Mouse (Mus musculus): ENCODE data around the gene Pdcd7. TPM values are rescaled to one million over a fixed set of nuclear protein-coding genes. Genes with fewer than 3 reads are reported as not detected.

The Pdcd7 gene
- total RNA-seq, 1 experiment = 23.7 TPM

DNA sequence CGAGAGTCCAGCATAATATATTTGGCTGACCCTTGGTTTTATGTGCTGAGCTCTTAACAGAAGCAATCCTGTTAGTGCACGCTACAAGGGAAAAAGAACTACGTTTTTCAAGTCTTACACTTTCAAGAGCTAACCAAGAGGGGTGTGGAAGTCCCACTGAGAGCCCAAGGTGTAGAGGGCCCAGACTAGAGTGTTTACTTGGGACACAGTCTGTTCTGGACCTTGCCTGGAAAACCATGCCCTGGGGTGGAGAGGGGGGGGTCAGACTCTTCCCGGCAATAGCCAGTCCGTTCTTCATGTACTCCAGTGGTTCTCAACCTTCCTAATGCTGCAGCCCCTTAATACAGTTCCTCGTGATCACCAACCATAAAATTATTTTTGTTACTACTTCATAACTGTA, 54.0 kb downstream of the Pdcd7 start:
- Histone ChIP-seq H3K9me3 (ENCODE audit: control insufficient read depth, insufficient read depth, low read depth, low read length) (no peaks in the 10 kb centered on the region), H3K36me3 (ENCODE audit: control insufficient read depth, insufficient read depth, low read length, poor library complexity, severe bottlenecking) (no peaks in the 10 kb centered on the region), H3K4me1 (ENCODE audit: control insufficient read depth in 2 of 2, insufficient read depth in 2 of 2, low read length in 2 of 2, poor library complexity in 1 of 2) (no peaks in the 10 kb centered on the region), H3K9ac (ENCODE audit: insufficient read depth, low read depth, low read length, poor library complexity, severe bottlenecking) (no peak overlapping the region), H3K4me3 (ENCODE audit: insufficient read depth in 1 of 2, low read depth in 1 of 2, low read length in 2 of 2, poor library complexity in 1 of 2, severe bottlenecking in 1 of 2) (no peak overlapping the region), H3K27ac (ENCODE audit: insufficient read depth, low read depth, low read length, poor library complexity, severe bottlenecking) (no peak overlapping the region)
- DNase-seq (ENCODE audit: low read depth, low spot score) = no peak
- TF ChIP-seq ZC3H11A (IDR thresholded peaks at IDR 0.05; ENCODE audit: borderline replicate concordance, low read depth, low read length) (no peak), MAFK (IDR thresholded peaks at IDR 0.05; ENCODE audit: insufficient read depth, low read depth, low read length) (no peak), ZNF384 (IDR thresholded peaks at IDR 0.05; ENCODE audit: low read depth, low read length) (no peak), HCFC1 (IDR thresholded peaks at IDR 0.05; ENCODE audit: borderline replicate concordance, insufficient read depth, low read length) (no peak), CHD2 (IDR thresholded peaks at IDR 0.05; ENCODE audit: low read depth, low read length) (no peak)
- in situ Hi-C loops (cut with MboI; ENCODE audit: low sequenced_read_pairs in 2 of 2, unreplicated experiment in 2 of 2) = no loop called here

DNA sequence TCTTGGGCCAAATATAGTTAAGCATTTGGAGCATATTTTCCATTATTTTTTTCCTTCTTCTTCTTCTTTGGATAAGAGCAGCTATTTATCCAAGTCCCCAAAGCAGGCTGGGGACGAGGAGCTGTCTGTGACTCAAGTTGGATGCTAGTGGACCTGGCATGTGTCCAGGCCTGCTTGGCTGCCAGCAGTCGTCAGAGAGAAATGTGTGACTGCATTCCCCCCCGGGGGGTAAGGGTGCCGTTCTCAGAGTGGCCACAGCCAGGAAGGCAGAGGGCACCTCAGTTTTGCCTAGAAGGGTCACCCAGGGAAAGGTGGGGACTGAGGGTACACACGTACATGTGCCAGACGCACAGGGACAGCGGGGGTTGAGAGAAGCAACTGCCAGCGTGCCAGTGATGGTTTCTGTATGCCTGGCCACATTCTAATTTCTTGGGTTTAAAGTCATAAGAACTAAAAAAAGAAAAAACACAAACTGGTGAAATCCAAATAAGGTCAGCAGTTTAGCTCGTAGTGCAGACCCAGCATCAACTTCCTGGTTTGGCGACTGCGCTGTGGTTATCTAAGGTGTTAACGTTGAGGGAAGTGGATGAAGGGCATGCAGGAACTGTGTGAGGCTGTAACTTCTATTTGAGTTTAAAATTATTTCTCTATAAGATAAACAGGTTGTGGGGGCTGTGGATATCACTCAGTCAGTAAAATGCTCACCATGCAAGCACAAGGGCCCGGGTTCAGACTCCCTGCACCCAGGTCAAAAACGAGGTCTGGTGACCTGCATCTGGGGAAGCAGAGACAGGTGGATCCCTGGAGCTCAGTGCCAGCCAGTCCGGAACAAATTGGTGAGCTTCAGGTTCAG, 58.7 kb downstream of the Pdcd7 start:
- Histone ChIP-seq H3K36me3 (ENCODE audit: control insufficient read depth, insufficient read depth, low read length, poor library complexity, severe bottlenecking) (no peaks in the 10 kb centered on the region), H3K9me3 (ENCODE audit: control insufficient read depth, insufficient read depth, low read depth, low read length) (no peaks in the 10 kb centered on the region), H3K4me1 (ENCODE audit: control insufficient read depth in 2 of 2, insufficient read depth in 2 of 2, low read length in 2 of 2, poor library complexity in 1 of 2) (no peaks in the 10 kb centered on the region), H3K4me3 (ENCODE audit: insufficient read depth in 1 of 2, low read depth in 1 of 2, low read length in 2 of 2, poor library complexity in 1 of 2, severe bottlenecking in 1 of 2) (no peak overlapping the region), H3K27ac (ENCODE audit: insufficient read depth, low read depth, low read length, poor library complexity, severe bottlenecking) (no peak overlapping the region), H3K9ac (ENCODE audit: insufficient read depth, low read depth, low read length, poor library complexity, severe bottlenecking) (no peak overlapping the region)
- no peak for DNase-seq (ENCODE audit: low read depth, low spot score)
- TF ChIP-seq CHD2 (IDR thresholded peaks at IDR 0.05; ENCODE audit: low read depth, low read length) (no peak), ZC3H11A (IDR thresholded peaks at IDR 0.05; ENCODE audit: borderline replicate concordance, low read depth, low read length) (no peak), MAFK (IDR thresholded peaks at IDR 0.05; ENCODE audit: insufficient read depth, low read depth, low read length) (no peak), ZNF384 (IDR thresholded peaks at IDR 0.05; ENCODE audit: low read depth, low read length) (no peak), HCFC1 (IDR thresholded peaks at IDR 0.05; ENCODE audit: borderline replicate concordance, insufficient read depth, low read length) (no peak)
- in situ Hi-C loops (cut with MboI; ENCODE audit: low sequenced_read_pairs in 2 of 2, unreplicated experiment in 2 of 2) = no loop called here

DNA sequence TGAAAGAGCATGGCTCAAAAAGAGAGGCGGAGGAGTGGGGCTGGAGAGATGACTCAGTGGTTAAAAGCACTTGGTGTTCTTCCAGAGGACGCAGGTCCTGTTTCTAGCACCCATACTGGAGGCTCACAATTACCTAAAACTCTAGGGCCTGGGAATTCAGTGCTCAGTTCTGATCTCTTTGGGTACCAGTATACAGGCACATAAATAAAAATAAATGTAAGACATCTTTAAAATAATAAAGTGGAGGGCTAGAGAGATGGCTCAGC, 59.2 kb downstream of the Pdcd7 start:
- no peak for DNase-seq (ENCODE audit: low read depth, low spot score)
- no peaks in the 10 kb centered on the region for H3K4me1 ChIP-seq (ENCODE audit: control insufficient read depth in 2 of 2, insufficient read depth in 2 of 2, low read length in 2 of 2, poor library complexity in 1 of 2)
- no peaks in the 10 kb centered on the region for H3K36me3 ChIP-seq (ENCODE audit: control insufficient read depth, insufficient read depth, low read length, poor library complexity, severe bottlenecking)
- no peak overlapping the region for H3K4me3 ChIP-seq (ENCODE audit: insufficient read depth in 1 of 2, low read depth in 1 of 2, low read length in 2 of 2, poor library complexity in 1 of 2, severe bottlenecking in 1 of 2)
- H3K9ac ChIP-seq (ENCODE audit: insufficient read depth, low read depth, low read length, poor library complexity, severe bottlenecking) = no peak overlapping the region
- no peaks in the 10 kb centered on the region for H3K9me3 ChIP-seq (ENCODE audit: control insufficient read depth, insufficient read depth, low read depth, low read length)
- in situ Hi-C loops (cut with MboI; ENCODE audit: low sequenced_read_pairs in 2 of 2, unreplicated experiment in 2 of 2) = no loop called here
- H3K27ac ChIP-seq (ENCODE audit: insufficient read depth, low read depth, low read length, poor library complexity, severe bottlenecking) = no peak overlapping the region
- TF ChIP-seq HCFC1 (IDR thresholded peaks at IDR 0.05; ENCODE audit: borderline replicate concordance, insufficient read depth, low read length) (no peak), ZNF384 (IDR thresholded peaks at IDR 0.05; ENCODE audit: low read depth, low read length) (no peak), MAFK (IDR thresholded peaks at IDR 0.05; ENCODE audit: insufficient read depth, low read depth, low read length) (no peak), CHD2 (IDR thresholded peaks at IDR 0.05; ENCODE audit: low read depth, low read length) (no peak), ZC3H11A (IDR thresholded peaks at IDR 0.05; ENCODE audit: borderline replicate concordance, low read depth, low read length) (no peak)

DNA sequence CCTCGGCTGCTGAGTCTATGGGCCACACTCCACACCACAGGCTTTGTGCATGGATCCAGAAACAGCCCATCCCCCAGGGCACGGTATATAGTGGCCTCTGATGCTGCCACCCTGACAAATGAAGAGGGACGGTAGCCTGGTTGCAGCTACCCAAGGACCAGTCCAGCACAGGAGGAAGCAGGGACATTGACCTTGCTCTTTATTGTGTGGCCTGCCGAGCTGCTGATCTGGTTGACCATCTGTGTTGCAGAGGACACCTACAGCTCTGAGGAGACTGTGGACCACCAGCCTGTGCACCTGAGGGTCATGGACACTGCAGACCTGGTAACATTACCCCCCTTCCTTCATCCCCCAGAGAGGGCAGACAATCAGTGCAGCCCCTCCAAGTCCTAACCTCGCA, 61.4 kb downstream of the Pdcd7 start:
- no peak for DNase-seq (ENCODE audit: low read depth, low spot score)
- Histone ChIP-seq H3K9me3 (ENCODE audit: control insufficient read depth, insufficient read depth, low read depth, low read length) (no peaks in the 10 kb centered on the region), H3K4me3 (ENCODE audit: insufficient read depth in 1 of 2, low read depth in 1 of 2, low read length in 2 of 2, poor library complexity in 1 of 2, severe bottlenecking in 1 of 2) (no peak overlapping the region), H3K4me1 (ENCODE audit: control insufficient read depth in 2 of 2, insufficient read depth in 2 of 2, low read length in 2 of 2, poor library complexity in 1 of 2) (no peaks in the 10 kb centered on the region), H3K9ac (ENCODE audit: insufficient read depth, low read depth, low read length, poor library complexity, severe bottlenecking) (no peak overlapping the region), H3K36me3 (ENCODE audit: control insufficient read depth, insufficient read depth, low read length, poor library complexity, severe bottlenecking) (no peaks in the 10 kb centered on the region), H3K27ac (ENCODE audit: insufficient read depth, low read depth, low read length, poor library complexity, severe bottlenecking) (no peak overlapping the region)
- in situ Hi-C loops (cut with MboI; ENCODE audit: low sequenced_read_pairs in 2 of 2, unreplicated experiment in 2 of 2) = no loop called here
- no peak for TF ChIP-seq MAFK (IDR thresholded peaks at IDR 0.05; ENCODE audit: insufficient read depth, low read depth, low read length)

DNA sequence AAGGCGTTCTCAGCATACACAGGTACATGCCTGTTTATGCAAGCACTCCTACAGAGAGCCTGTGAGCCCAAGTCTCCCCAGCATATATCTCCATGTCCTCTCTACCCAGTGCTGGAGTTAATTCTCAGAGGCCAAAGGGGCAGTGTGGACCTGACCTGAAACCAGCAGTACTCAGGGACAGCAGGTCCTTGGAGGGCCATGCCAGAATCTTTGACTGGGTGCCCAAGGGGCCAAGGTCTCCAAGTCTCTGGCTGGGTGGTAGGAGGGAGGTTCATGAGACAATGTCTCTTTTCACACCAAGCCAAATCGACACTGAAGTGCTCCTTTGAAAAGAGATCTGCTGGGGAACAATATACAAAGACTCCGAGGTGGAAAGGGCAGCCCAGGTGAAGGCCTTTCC, 62.0 kb downstream of the Pdcd7 start:
- DNase-seq (ENCODE audit: low read depth, low spot score) = no peak
- Histone ChIP-seq H3K36me3 (ENCODE audit: control insufficient read depth, insufficient read depth, low read length, poor library complexity, severe bottlenecking) (no peaks in the 10 kb centered on the region), H3K4me3 (ENCODE audit: insufficient read depth in 1 of 2, low read depth in 1 of 2, low read length in 2 of 2, poor library complexity in 1 of 2, severe bottlenecking in 1 of 2) (no peak overlapping the region), H3K27ac (ENCODE audit: insufficient read depth, low read depth, low read length, poor library complexity, severe bottlenecking) (no peak overlapping the region), H3K4me1 (ENCODE audit: control insufficient read depth in 2 of 2, insufficient read depth in 2 of 2, low read length in 2 of 2, poor library complexity in 1 of 2) (no peaks in the 10 kb centered on the region), H3K9me3 (ENCODE audit: control insufficient read depth, insufficient read depth, low read depth, low read length) (no peaks in the 10 kb centered on the region), H3K9ac (ENCODE audit: insufficient read depth, low read depth, low read length, poor library complexity, severe bottlenecking) (no peak overlapping the region)
- in situ Hi-C loops (cut with MboI; ENCODE audit: low sequenced_read_pairs in 2 of 2, unreplicated experiment in 2 of 2) = no loop called here
- TF ChIP-seq MAFK (IDR thresholded peaks at IDR 0.05; ENCODE audit: insufficient read depth, low read depth, low read length) (no peak), CHD2 (IDR thresholded peaks at IDR 0.05; ENCODE audit: low read depth, low read length) (no peak), ZC3H11A (IDR thresholded peaks at IDR 0.05; ENCODE audit: borderline replicate concordance, low read depth, low read length) (no peak), HCFC1 (IDR thresholded peaks at IDR 0.05; ENCODE audit: borderline replicate concordance, insufficient read depth, low read length) (no peak), ZNF384 (IDR thresholded peaks at IDR 0.05; ENCODE audit: low read depth, low read length) (no peak)
